Mouse (Mus musculus) gastrocnemius, adult 18-20 months (tissue): Measurements from ENCODE around the gene Myh3. TPM values are rescaled to one million over a fixed set of nuclear protein-coding genes. Genes with fewer than 3 reads are reported as not detected.

ENCODE experiments used
- DNase-seq: peaks from one replicate; pipeline ENCODE4 v3.0.0; 2021; ENCODE audit warnings: low spot score
- long read RNA-seq, 2 experiments: library from polyadenylated mRNA; stranded (forward); transcript quantifications; one replicate each; pipeline ENCODE4 v2.0.0; 2021
- total RNA-seq, 2 experiments: library from RNA; stranded (reverse); gene quantifications; 2 replicates each; pipeline ENCODE4 v1.2.3; 2021

Myh3 gene
- total RNA-seq = 10 to 100 TPM in 1 of 2 experiments, 1 to 10 TPM in 1; 9.5 to 15.9 TPM
- long read RNA-seq, experiment 1 = 0 reads
- long read RNA-seq, experiment 2, partial matches to known transcripts = 3 of 3 reads
- long read RNA-seq, experiment 2, other reads (novel, unspliced or antisense) = 0 of 3 reads

- DNase-seq = no peak
Observed at GRCm38 (mm10) chr11:67078000-67078399, at the start of gene Myh3. Myh3 (plus strand) TSS chr11:67078300.

DNA sequence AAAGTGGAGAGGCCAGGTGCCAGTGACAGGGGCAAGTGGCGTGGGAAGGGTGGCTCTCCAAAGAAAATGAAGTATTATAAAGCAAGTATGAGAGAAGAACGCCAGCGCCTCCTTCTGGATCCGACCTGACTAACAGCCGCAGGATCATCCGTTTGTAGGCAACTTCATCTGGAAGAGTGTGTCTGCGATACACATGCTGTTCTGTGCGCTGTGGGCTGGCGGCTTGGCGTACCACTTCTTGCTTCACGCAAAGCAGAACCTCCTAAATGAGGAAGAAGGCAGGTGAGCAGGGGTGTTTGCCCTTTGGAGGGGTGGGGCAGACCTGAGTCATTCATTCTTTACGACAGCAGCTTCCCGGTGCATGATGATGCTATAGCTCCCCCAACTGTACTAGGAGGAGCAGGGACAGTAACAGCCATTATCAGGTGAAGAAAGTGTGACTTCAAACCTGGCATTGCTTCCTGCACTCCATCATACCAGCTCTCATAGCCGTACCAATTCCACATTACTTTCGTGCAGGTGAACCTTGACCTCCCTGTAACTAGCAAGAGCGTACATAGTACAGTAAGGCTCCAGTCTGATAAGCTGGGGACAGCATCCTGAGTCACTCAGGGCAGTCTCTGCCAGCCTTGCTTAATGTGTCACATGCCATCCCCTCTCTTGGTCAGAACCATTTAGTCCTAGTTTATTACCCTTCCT, 47.0 kb upstream of the Myh3 start:
- DNase-seq = no peak

DNA sequence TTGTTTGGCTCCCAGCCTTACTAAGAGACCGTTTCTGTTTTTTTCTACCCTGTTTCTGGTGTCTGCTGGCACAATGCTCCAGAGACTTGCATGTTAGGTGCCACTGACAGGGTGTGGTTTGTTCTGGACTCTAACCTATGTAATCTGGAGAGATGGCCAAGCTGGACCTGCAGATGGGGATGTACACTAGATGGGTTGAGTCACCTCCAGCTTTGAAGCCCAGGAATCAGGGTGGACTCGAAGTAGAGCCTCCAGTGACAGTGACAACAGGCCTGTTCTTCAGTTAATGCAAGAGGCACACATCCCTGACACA, 46.5 kb upstream of the Myh3 start:
- DNase-seq = no peak

- no peak for DNase-seq
Observed at GRCm38 (mm10) chr11:67034775-67035485, 43.2 kb upstream of the Myh3 start.

DNA sequence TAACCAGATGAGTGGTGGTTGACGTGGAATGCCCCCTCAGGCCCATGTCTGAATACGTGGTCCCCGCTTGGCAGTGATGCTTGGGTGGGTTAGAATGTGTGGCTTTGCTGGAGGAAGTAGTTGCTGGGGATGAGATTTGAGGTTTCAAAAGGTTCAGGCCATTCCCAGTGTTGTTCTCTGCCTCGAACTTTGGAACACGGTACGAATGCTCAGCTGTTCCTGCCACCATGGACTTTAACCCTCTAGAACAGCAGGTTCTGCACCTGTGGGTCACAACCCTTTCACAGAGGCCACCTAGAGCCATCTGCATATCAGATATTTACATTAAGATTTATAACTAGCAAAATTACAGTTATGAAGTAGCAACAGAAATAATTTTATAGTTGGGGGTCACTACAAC, 41.9 kb upstream of the Myh3 start:
- DNase-seq = no peak

- no peak for DNase-seq
Observed at GRCm38 (mm10) chr11:67036892-67037291, 41.2 kb upstream of the Myh3 start.

- no peak for DNase-seq
Observed at GRCm38 (mm10) chr11:67039799-67040198, 38.3 kb upstream of the Myh3 start.

DNA sequence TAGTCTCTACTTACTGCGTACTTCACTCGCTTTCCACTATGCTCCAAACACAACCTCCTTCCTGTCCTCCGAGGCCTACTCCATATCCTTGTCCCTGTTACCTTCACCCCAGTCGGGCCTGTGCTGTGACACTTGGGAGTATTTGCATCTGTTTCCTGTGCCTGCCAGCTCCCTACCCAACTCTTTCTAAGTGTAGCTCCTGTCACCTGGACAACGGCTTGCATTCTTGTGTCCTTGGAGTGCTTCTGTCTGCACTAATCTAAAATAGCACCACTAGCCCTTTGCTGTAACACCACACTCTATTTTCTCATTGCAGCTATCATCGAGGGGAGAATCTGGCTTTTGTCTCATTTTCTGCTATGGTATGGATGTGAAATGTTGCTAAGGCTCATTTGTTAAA, 37.6 kb upstream of the Myh3 start:
- no peak for DNase-seq

GRCm38 (mm10) chr11:67043007-67043406, 35.1 kb upstream of the Myh3 start:
- no peak for DNase-seq

GRCm38 (mm10) chr11:67044959-67045358, 33.1 kb upstream of the Myh3 start:
- no peak for DNase-seq

- DNase-seq = no peak
Observed at GRCm38 (mm10) chr11:67047199-67047598, 30.9 kb upstream of the Myh3 start.

- no peak for DNase-seq
Observed at GRCm38 (mm10) chr11:67048496-67048895, 29.6 kb upstream of the Myh3 start.

DNA sequence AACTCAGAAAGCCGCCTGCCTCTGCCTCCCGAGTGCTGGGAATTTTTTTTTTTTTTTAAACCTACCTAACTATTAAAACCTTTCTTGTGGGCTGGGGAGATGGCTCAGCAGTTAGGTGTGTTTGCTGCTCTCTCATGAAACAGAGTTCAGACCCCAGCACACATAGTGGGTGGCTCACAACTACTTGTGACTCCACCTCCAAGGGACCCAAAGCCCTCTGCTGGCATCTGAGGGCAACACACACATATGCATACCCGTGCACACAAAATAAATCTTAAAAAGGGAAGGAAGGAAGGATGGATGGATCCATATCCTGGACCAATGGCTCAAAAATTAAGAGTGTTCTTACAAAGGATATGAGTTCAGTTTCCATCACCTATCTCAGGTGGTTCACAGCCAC, 28.8 kb upstream of the Myh3 start:
- no peak for DNase-seq

- peak; percentile 3 for DNase-seq
Observed at GRCm38 (mm10) chr11:67051676-67052320, 26.3 kb upstream of the Myh3 start.

DNA sequence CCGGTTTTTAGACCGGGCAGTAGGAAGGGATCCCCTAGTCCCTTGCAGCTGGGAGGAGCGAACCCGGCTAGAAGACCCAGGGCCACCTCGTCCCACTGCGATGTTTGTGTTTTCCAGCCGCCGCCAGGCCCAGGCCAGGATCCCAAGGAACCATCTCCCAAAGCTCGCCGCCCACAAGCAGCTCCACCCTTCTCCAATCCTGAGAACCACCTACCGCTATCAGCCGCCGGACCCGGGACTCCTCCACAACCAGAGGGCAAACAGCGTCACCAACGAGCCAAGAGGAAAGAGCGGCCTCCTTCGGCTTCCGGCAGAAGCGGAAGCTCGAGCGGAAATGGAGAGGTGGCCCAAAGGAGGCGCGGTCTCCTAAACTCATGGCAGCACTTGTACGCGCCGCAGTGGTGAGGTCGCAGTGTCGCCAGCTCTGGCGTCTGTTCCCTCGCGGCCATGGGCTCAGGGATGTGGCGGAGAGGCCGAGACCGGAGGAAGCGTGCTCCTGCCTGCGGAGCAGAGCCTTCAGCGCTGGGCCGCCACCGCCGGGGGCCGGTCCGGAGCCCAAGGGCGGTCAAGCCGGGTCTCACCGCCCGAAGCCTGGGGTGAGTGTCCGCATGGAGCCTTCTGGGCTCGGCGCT, 25.7 kb upstream of the Myh3 start, which contains the start of the genes Adprm and Sco1:
Gene Adprm, minus strand, starts transcription at position 274 of the 632 bp plus-strand sequence.
Gene Sco1, plus strand, starts transcription at position 350 of the 632 bp plus-strand sequence.
- DNase-seq = peak; percentile 91

DNA sequence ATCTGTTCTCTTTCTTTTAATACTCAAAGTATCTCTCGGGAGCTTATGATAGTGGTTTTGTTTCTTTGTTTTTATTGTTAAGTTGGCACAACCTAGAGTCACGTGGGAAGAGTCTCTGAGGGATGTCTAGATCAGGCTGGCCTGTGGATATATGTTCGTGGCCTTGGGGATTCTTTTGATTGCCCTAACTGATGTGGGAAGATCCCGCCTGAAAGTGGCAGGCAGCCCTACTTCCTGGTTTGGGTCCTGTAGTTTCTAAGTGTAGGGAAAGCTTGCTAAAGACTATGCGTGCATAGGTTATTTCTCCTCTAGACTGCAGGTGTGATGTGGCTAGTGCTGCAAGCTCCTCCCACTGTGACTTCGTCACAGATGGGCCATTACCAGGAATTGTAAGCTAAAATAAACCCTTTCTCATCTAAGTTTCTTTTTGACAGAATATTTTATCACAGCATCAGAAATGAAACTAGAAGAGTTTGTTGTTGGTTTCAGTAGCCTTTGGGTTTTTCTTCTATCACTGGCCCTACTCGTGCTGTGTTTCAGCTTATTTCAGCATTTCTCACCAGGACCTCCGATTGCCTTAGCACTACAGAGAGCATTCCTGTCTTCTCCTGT, 23.2 kb upstream of the Myh3 start:
- DNase-seq = no peak

GRCm38 (mm10) chr11:67061311-67061710, 16.8 kb upstream of the Myh3 start:
- no peak for DNase-seq

- no peak for DNase-seq
Observed at GRCm38 (mm10) chr11:67062726-67063125, 15.4 kb upstream of the Myh3 start.

DNA sequence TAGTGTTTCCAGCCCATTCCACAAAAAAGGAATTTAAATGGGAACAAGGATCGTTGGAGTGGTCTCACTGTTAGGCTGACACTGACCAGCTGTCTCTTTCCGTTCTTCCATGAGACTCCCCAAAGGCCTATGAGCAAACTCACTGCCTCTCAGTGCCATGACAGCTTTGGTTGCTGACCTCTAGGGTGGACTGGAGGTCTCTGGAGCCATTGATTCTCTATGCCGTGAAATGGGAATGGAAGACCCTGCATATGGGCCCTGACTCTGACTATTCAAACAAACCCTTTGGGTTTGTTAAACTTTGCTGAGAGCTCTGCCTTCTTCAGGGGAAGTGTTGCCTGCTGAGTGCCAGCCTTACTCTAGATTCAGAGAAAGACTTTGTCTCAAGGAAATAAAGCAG, 10.4 kb upstream of the Myh3 start:
- no peak for DNase-seq

DNA sequence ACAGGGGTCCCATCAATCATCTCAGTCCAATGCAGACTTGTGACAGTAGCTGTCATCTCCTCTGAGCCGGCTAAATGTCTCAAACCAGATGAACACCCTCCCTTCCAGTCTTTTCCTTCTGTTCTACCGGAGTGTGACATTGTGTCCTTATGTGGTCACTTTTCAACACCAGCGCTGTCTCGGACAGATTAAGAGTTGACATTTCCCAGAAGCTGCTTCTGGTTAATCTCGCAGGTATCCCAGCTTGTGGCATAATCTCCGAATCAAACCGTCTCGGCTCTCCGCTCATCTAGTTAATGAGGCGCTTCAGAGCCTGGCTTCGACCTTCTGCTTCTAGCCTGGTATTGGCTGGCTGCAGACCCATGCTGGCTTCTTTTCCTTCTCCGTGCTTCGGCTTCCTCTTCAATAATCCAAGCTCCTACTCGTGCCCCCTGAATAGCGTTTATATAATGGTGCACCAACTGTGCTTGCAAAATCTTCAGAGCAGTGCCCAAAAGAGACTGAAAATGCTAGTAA, 5.4 kb upstream of the Myh3 start:
- no peak for DNase-seq

- no peak for DNase-seq
Observed at GRCm38 (mm10) chr11:67075036-67075435, 3.1 kb upstream of the Myh3 start.
